Mouse (Mus musculus) ES-Bruce4 (cell line): ENCODE results near the gene Tspan3. TPM values are rescaled to one million over a fixed set of nuclear protein-coding genes. Genes with fewer than 3 reads are reported as not detected.

ENCODE experiments used
- H3K27ac ChIP-seq: 2 replicates; pipeline ENCODE4 v1.5.1; 2012; ENCODE audit warnings: low read length, inconsistent platforms; ENCODE audit not compliant: insufficient read depth
- H3K27me3 ChIP-seq: 2 replicates; pipeline ENCODE4 v1.6.1; 2012; ENCODE audit warnings: mild to moderate bottlenecking, low read length, inconsistent platforms; ENCODE audit not compliant: control insufficient read depth, poor library complexity, insufficient read depth, severe bottlenecking
- H3K36me3 ChIP-seq: 2 replicates; pipeline ENCODE4 v1.6.1; 2012; ENCODE audit warnings: inconsistent platforms, mild to moderate bottlenecking, low read length, moderate library complexity; ENCODE audit not compliant: control insufficient read depth, poor library complexity, insufficient read depth, severe bottlenecking
- H3K4me1 ChIP-seq: one replicate; pipeline ENCODE4 v1.8.1; 2011; ENCODE audit warnings: low read length; ENCODE audit not compliant: control insufficient read depth, insufficient read depth
- H3K4me3 ChIP-seq: 2 replicates; pipeline ENCODE4 v1.5.1; 2011; ENCODE audit warnings: low read depth, mild to moderate bottlenecking, low read length
- H3K9ac ChIP-seq: 2 replicates; pipeline ENCODE4 v1.6.1; 2012; ENCODE audit warnings: low read depth, mild to moderate bottlenecking, inconsistent platforms; ENCODE audit not compliant: poor library complexity, severe bottlenecking
- H3K9me3 ChIP-seq: replicated peaks from 2 replicates; pipeline ENCODE4 v1.6.1; 2012; ENCODE audit warnings: mild to moderate bottlenecking, low read length, inconsistent platforms; ENCODE audit not compliant: control insufficient read depth, poor library complexity, insufficient read depth, severe bottlenecking
- CTCF ChIP-seq: IDR thresholded peaks from one replicate; pipeline ENCODE4 v1.8.1; 2011; ENCODE audit warnings: low read depth, low read length
- EP300 ChIP-seq: IDR thresholded peaks from 2 replicates; pipeline ENCODE4 v1.6.1; 2011; ENCODE audit warnings: low read depth, low read length; ENCODE audit not compliant: insufficient read depth
- POLR2A ChIP-seq: IDR thresholded peaks from one replicate; pipeline ENCODE4 v1.8.1; 2011; ENCODE audit warnings: low read length; ENCODE audit not compliant: insufficient read depth
- polyA plus RNA-seq: library from polyadenylated mRNA; stranded (reverse); fragments of >200 nt; gene quantifications from 2 replicates; pipeline ENCODE4 v1.2.4, GENCODE M21; 2011; ENCODE audit warnings: low read depth; ENCODE audit not compliant: missing spikeins, insufficient read depth, insufficient read length

Tspan3 gene
- polyA plus RNA-seq, 1 experiment, result 91.2 TPM

DNA sequence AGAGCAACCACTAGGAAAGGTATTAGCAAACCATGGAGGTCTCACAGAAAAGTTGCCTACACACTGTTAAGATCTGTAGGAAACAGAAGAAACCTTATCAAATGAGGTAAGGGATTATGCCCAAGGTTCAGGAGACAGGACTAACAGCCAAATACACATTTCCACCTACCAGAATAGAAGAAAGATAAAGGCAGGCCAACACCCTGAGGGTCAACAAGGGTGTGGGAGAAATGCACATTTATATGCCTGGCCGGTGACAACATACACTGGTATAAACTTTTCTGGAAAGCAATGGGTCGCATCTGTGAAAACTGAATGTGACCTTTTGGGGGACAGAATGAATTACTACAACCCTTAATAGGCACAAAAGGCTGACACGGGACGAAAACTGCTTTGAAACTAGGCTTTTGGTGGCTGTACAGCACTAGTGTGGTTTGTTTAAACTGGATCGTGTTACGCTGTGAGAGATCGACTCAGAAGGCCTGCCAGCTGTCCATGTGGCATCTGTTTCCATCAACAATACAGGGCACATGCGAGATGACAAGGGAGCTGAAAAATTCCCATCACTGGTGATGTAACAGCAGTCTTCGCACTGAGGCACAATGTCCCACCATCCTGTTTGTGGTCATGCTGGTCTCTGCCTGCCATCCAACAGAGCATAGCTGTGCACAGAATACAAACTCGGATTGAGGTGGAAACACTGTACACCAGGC lies 33.3 kb downstream of the Tspan3 start:
- TF ChIP-seq CTCF (no peak), EP300 (no peak), POLR2A (no peak)
- no peaks in the 10 kb centered on the region for H3K4me1 ChIP-seq
- no peak overlapping the region for H3K4me3 ChIP-seq
- no peak overlapping the region for H3K27ac ChIP-seq
- no peaks in the 10 kb centered on the region for H3K27me3 ChIP-seq
- H3K36me3 ChIP-seq, result peaks cover 10% of the 10 kb centered on the region
- no peak overlapping the region for H3K9ac ChIP-seq
- no peaks in the 10 kb centered on the region for H3K9me3 ChIP-seq

DNA sequence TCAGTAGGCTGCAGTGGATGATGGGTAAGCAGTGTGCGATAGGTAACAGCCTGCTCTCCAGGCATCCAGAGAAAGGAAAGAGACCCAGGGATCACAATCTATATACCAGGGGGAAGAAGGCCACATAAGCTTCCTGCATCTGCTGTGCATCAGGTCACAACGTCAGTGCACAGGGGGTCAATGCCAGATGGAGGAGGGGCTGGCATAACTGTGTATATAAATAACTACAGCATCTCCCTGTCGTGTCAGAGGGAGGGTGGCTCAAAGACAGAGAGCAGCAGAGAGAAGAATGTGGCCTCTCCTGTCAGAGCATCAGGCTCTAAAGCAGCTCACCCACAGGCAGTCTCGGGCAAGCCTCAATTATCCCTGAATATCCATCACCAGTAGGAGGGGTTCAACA lies 34.7 kb downstream of the Tspan3 start:
- Histone ChIP-seq H3K27me3 (no peaks in the 10 kb centered on the region), H3K4me1 (no peaks in the 10 kb centered on the region), H3K9ac (no peak overlapping the region), H3K9me3 (no peaks in the 10 kb centered on the region), H3K36me3 (peaks cover 6% of the 10 kb centered on the region; the same call in 1 of the 2 replicates), H3K4me3 (no peak overlapping the region), H3K27ac (no peak overlapping the region)
- TF ChIP-seq CTCF (no peak), POLR2A (no peak), EP300 (no peak)

DNA sequence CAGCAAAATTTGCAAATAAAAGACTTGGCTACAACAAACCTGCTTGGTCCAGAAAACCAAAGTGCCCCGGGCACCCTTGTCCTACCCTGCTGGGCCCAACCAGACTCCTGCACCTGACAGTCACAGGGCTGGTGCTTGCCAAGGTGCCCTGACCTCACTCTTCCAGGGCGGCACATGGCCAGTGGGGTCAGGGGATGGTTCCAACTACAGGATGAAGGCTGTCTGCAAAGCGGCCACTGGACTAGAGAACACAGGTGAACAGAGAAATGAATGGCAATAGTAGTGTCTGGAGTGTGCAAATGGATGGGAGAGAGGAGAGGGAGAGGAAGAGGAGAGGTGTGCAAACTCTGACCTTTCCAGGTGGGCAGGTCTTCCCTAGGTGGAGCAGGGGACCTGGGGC lies 35.3 kb downstream of the Tspan3 start:
- Histone ChIP-seq H3K27me3 (no peaks in the 10 kb centered on the region), H3K9me3 (no peaks in the 10 kb centered on the region), H3K27ac (no peak overlapping the region), H3K4me3 (no peak overlapping the region), H3K4me1 (peaks cover 3% of the 10 kb centered on the region), H3K36me3 (peaks cover 4% of the 10 kb centered on the region; the same call in 1 of the 2 replicates), H3K9ac (no peak overlapping the region)
- TF ChIP-seq EP300, result no peak
- no peak for TF ChIP-seq CTCF
- no peak for TF ChIP-seq POLR2A

GRCm38 (mm10) chr9:56128331-56128730 lies 36.9 kb downstream of the Tspan3 start:
- H3K36me3 ChIP-seq, result no peaks in the 10 kb centered on the region
- peak overlapping the region; percentile 18 for H3K4me3 ChIP-seq
- no peak overlapping the region for H3K27ac ChIP-seq
- H3K27me3 ChIP-seq, result no peaks in the 10 kb centered on the region
- no peak for TF ChIP-seq EP300
- H3K9me3 ChIP-seq, result no peaks in the 10 kb centered on the region
- H3K9ac ChIP-seq, result no peak overlapping the region
- H3K4me1 ChIP-seq, result peaks cover 3% of the 10 kb centered on the region

- Histone ChIP-seq H3K27me3 (no peaks in the 10 kb centered on the region), H3K4me3 (no peak overlapping the region), H3K36me3 (no peaks in the 10 kb centered on the region), H3K27ac (no peak overlapping the region), H3K9ac (no peak overlapping the region), H3K4me1 (peaks cover 3% of the 10 kb centered on the region), H3K9me3 (no peaks in the 10 kb centered on the region)
- TF ChIP-seq POLR2A, result no peak
These were observed 38.7 kb downstream of the Tspan3 start for GRCm38 (mm10) chr9:56126453-56127173.

DNA sequence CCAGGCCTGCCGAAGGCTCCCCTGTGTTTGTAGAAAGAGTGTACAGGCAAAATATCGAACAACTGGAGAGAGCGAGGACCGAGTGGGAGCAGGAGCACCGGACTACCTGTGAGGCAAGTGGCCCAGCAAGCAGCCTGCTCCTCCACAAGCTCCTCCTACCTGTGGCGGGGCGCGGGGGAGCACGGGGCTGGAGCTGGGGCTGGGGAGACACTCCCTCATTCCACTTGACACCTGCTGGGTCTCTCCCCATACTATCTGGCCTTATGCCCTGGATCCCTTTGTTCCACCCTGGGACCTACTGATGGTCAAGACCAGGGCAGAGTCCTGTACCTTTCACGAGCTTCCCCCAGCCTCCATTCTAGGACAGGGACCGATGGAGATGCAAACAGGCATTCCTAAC lies 40.7 kb downstream of the Tspan3 start:
- Histone ChIP-seq H3K9ac (no peak overlapping the region), H3K4me1 (peaks cover 3% of the 10 kb centered on the region), H3K4me3 (no peak overlapping the region), H3K27ac (no peak overlapping the region), H3K27me3 (no peaks in the 10 kb centered on the region), H3K9me3 (no peaks in the 10 kb centered on the region), H3K36me3 (no peaks in the 10 kb centered on the region)
- TF ChIP-seq EP300, result no peak
- TF ChIP-seq CTCF, result no peak
- TF ChIP-seq POLR2A, result no peak
